Mouse (Mus musculus): Measurements from ENCODE around the gene 1700021F07Rik.

DNA sequence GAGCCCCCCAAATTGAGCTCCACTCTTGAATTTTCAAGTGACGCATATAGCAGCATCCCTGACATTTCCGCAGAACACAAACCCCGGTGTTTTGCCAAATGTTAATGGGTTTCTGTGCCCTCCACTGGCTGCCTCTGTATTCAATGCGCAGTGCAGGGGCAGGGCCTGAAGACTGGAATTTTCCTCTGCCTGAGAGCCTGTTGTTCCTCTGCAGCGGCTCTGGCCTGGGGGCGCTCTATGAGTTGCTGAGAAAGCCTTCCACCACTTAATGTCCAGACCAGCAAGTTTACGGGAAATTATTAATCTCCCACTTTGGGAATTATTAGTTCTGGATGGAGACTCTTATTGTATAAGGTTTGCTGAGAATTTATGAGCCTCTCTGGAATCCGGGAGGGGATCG lies 41.8 kb downstream of the 1700021F07Rik start:
- TF ChIP-seq CTCF (IDR thresholded peaks at IDR 0.05; ENCODE audit: low read depth) (peak; percentile 63), EP300 (optimal IDR thresholded peaks at IDR 0.05) (no peak)
